Mouse (Mus musculus): ENCODE measurements around the gene Rbbp8nl.

DNA sequence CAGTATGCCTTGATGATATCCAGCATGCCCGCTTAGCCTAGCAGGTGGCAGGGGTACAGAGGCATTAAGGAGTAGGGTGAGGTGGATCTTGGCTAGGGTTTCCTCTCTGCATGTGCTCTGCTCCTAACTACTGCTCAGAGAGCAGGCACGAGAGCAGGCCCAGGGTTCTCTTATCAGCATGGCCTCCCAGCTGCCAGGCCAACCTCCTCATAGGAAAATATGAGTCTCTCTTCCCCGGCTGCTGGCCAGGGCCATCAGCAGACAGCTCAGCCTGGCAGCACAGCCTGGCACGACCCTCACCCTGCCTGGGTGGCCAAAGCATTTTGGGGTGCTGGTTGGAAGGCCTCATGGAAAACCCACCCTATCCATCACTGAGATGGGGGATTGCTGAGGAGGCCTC lies 21.5 kb upstream of the Rbbp8nl start:
- TF ChIP-seq SIN3A (IDR thresholded peaks at IDR 0.05; ENCODE audit: low read length) (no peak), RAD21 (IDR thresholded peaks at IDR 0.05; ENCODE audit: low read depth, low read length) (no peak), CTCF (IDR thresholded peaks at IDR 0.05 in 2 of 3, conservative IDR thresholded peaks at IDR 0.05 in 1 of 3; ENCODE audit: control insufficient read depth in 1 of 3, insufficient read depth in 1 of 3, low read depth in 2 of 3, low read length in 3 of 3, poor library complexity in 1 of 3, severe bottlenecking in 1 of 3) (no peak), GATA1 (IDR thresholded peaks at IDR 0.05; ENCODE audit: low read depth, low read length) (no peak), MXI1 (IDR thresholded peaks at IDR 0.05; ENCODE audit: low read depth, low read length) (no peak), MAFK (IDR thresholded peaks at IDR 0.05; ENCODE audit: borderline replicate concordance, low read depth, low read length) (no peak), MAZ (IDR thresholded peaks at IDR 0.05; ENCODE audit: low read depth, low read length) (no peak), ELF1 (IDR thresholded peaks at IDR 0.05; ENCODE audit: low read depth, low read length) (no peak), EP300 (IDR thresholded peaks at IDR 0.05; ENCODE audit: low read depth in 1 of 2, low read length in 2 of 2) (no peak), TAL1 (IDR thresholded peaks at IDR 0.05; ENCODE audit: low read length) (no peak), ZMIZ1 (IDR thresholded peaks at IDR 0.05; ENCODE audit: low read depth, low read length) (no peak), POLR2A (IDR thresholded peaks at IDR 0.05; ENCODE audit: control insufficient read depth in 1 of 2, insufficient read depth in 1 of 2, low read depth in 1 of 2, low read length in 2 of 2, poor library complexity in 1 of 2) (no peak), MAX (IDR thresholded peaks at IDR 0.05; ENCODE audit: low read length) (no peak), CHD2 (IDR thresholded peaks at IDR 0.05; ENCODE audit: low read length) (no peak)
